Mouse (Mus musculus): Measurements from ENCODE around the gene Nom1. TPM values are rescaled to one million over a fixed set of nuclear protein-coding genes. Genes with fewer than 3 reads are reported as not detected.

Gene Nom1
- total RNA-seq, 4 experiments from 2014 or later: 36.1 to 44.6 (median 39.2) TPM

DNA sequence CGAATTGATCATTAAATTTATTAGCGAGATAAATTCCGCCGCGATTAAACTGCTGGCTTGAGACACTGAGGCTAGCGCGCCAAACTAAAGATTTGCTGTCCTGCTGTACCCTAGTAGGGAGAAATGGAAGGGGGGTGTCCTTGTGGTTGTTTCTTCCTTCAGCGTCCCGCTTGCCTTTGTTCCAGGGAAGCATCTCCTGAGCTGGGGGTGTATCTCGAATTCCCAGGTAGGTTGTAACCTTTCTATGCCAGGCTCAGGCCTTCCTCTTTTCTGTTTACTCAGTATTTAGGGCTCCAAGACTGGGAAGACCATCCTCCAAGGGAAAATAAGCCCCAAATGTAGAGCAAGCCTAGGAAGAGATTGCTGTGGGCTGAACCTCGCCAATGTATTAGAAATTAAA, 36.9 kb downstream of the Nom1 start:
- no peak for DNase-seq

DNA sequence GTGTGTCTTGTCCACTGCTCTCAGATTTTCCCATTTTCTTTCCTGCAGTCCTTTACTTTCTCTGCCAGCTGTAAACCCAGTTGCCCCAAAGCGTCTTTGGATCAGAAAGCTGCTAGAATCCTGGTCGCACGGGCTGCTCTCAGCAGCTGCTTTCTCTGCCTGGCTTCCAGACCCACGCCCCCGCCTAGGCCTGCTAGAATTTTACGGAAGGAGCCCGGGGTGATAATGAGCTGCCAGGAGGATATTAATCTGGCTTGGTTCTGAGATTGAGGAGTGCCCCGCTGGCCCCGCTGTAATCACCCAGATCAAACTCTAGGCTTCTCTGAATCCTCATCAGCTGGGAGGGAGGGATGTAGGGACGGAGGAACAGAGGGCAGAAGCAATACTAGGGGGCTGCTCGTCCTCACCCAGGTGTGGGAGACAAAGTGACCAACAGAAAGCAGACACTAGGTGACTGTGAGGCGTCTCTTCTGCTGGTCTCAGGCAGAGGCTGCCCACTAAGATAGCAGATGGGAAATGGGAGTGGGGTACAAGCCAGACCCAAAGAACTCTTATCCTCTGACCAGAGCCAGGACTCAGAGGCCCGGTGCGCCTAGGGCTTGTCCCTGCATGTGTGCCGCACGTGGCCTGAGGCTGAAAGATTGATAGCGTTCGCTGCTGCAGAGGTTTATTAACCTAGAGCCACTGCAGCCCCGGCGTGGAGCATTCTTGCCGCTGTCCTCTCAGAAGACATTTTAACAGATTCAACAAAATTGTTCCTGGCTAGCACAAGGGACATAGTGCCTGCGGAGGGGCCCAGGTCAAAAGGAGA, 37.6 kb downstream of the Nom1 start:
- DNase-seq: no peak

DNA sequence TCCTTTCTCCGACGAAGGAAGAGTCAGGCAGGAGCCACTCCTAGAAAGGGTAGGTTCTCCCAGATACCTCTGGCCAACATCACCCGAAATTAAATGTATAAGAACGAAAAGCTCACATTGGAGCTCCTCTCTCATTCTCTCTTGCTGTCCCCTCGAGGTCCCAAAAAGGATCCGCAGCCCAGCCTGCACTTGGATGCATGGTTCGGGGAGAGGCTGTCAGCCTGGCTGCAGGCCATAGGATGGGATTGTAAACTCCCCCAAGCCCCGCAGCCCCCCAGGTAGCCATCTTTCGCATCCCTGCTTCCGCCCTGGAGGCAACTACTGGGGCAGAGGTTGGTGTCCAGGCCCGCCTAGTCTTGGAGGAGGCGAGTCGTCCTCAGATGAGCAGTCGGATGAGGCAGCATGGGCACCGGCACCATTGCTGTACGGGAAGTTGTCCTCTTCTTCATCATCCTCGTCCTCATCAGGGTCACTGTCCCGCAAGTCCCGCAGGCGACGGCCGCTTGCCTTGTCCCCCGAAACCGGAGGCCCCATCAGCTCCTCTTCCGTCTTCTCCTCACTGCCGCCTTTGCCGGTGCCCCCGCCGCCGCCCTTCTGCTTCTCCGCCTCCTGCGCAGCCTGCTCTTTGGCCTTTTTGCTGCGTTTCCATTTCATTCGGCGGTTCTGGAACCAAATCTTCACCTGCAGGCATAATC, 39.2 kb downstream of the Nom1 start:
- no peak for DNase-seq

DNA sequence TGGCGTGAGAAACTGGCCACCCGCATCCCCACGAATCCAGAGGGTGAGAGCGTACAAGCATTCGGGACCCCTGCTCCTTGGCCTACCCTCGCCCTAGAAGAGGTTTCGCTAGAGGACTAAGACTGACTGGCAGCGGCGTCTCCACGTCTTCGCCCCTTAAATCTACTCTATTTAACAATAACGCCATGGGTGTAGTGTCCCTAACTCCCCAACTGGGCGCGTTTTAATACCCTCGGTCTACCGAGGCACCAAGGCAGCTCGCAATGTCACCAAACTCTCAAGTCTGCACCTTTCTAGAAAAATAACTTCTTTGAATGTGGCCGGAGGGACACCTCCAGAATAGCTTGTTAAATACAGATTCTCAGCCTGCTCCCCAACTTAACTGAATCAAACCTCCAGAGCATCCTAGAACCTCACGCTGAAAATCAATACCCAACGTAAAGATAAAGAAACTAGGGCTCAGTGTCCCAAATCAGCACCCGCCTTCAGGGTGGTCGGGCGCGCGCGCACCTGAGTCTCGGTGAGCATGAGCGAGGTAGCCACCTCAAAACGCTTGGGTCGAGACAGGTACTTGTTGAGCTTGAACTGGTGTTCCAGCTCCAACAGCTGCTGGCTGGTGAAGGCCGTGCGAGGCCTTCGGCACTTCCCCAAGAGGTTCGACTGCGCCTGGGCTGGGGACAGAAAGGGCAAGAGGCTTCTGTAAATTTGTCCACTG, 39.9 kb downstream of the Nom1 start:
- no peak for DNase-seq

DNA sequence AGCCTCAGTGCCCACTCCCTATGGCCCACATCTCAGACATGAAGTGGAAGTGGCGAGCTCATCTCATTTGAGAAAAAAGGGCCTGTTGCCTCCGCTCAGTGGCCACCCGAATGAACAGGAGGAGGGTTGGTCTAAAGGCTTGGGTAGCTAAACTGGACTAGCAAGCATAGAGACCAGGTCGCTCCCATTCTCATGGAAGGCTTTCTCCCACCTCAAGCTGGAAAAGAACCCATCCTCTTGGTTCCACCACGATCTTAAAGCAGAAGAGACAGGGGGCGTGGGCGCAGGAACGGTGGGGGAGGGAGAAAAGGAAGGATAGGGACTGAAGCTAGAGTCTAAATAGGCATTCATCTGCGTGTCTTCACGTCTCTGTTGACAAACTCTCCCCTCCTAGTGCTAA, 40.6 kb downstream of the Nom1 start:
- no peak for DNase-seq

DNA sequence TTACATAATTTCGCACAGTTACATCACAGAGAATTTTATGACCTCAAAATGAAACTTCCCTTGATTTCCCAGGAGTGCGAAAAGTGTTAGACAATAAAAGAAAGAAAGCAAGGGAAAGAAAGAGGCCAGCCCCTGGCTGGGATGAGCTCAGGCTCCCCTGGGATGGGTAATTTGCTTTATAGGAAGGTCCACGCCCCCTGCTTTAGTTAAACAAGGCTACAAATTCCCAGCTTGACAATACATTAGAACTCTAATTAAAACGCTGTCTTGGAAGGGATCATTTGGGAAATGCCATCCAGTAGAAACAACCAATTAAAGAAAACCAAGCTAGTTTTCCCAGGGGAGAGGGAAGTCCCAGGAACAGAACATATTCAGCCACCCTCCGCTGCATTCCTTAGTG, 41.1 kb downstream of the Nom1 start:
- no peak for DNase-seq

DNA sequence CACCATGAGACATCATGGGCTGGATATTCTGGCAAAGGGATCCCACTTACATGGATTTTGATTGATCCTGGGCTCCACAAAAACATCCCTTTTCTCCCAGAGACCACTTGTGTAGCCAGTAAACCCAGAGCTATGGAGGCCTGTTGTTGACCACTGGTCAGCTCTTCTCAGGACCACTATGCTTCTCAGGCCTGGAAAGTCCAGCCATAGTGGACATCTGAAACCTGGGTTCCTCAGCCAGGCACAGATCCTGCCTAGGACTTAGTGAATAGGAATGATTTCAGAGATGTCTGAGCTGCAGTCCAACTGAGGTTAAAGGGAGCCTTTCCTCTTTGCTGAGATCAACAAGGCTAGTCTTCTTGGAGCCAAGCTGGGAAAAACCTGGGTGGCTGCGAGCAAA, 41.6 kb downstream of the Nom1 start:
- DNase-seq: no peak

DNA sequence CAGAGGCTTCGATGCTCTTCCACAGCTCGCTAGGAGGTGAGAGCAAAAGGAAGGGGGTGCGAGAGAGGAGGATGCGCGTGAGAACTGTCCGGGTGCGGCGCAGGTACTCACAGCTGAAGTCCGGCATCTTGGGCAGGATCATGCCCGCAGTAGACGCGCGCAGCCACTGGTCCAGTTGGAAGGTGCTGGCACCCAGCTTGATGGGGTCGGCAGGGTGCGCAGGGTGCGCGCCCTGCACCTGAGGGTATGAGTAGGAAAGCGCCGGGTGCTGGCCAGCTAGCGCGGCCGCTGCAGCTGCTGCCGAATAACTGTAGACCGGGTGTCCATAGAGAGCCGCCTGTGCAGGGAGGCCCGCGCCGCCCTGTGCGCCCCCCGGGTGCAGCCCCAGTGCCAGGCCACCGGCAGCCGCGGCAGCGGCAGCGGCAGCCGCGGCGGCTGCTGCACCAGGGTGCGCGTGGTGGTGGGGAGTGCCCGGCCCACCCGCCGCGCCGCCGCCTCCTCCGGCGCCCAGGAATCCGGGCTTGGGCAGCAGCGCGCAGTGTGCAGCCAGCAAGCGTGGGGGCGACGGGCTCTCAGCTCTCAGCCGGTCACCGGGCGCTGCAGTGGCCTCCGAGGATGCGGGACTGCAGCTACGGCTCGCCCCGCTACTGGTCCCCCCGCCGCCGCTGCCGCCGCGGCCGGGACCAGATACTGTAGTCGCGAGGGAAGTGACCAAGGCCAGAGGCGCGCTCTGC, 43.2 kb downstream of the Nom1 start:
- no peak for DNase-seq

DNA sequence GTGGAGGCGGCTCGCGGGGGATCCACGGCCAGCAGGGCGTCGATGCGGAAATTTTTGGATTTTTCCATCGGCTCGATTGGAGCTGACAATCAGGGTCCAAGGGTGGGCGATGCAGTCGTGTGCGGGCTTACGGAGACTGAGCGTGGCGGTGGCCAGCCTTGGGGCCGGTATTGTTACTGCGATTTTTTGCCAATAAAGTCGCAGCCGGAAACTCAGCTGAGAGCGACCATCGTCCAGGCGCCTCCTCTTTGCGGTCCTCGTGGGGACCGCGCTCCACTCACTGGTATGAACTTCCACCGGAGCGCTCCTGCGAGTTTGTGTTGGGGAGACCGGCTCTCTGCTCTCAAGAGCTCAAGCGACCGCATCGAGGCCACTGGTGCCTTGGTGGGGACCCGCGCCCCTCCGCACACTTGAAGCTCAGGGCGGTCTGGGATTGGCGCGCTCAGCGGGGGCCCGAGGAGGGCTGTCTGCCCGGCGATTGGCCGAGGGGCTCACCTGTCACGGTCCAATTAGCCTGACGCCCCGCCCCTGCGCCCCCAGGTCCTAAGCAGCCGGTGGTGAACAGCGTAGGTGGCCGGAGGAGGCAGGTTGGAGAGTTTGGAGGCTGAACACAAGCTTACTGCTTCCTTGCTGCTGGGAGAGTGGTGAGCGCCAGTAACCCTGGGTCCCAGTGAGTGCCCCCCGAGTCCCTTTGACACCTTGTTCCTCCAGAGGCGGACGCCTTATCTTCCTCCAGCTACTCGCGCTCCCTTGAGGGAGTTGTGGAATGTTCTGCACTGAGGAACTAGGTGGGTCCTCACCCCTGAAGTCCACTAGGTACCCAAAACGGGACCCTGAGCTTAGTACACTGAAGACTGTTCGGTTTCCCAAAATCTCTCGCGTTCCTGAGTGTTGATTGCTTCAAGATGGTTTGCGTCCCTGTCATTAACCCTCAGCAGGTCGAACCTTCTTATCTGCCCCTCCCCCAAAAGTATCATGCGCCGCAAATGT, 44.0 kb downstream of the Nom1 start, which contains the start of gene Mnx1:
Mnx1 (minus strand) TSS at position 263 of the 990 bp plus-strand sequence.
- DNase-seq: no peak

DNA sequence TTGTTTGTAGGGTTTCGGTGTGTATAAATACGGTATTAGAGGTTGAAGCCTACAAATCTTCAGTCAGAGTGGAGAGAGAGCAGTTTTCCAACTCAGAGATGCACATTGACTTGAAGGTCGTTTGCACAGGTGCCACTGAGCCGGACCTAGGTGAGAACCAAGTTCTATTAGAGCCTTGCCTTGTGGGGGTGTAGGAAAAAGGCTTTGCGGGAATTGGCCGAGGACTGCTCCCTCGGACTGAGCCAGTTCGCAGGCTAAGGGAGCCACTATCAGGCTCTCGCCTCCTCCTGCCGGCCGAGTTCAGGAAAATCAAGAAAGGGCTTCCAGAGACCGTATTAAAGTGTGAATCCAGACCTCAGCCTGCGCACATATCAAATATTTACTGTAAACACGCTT, 44.7 kb downstream of the Nom1 start:
- DNase-seq: no peak

DNA sequence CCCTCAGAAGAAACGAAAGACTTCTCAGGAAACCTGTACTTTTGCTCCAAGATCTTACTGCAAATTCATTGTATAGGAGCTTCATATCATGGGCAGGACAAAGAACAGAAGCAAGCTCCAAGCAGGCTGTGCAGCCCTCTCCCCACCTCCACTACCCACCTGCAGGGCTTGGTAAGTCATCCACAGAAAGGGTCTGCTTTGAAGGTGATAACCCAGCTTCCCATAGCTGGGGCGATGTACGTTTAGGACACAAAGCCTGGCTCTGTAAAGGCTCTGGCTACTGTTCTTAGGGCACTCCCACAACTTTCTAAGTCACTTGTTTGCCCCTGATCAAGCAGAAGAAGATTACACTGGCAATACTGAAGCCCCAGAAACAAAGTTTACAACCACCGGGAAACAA, 49.3 kb downstream of the Nom1 start:
- DNase-seq: no peak

DNA sequence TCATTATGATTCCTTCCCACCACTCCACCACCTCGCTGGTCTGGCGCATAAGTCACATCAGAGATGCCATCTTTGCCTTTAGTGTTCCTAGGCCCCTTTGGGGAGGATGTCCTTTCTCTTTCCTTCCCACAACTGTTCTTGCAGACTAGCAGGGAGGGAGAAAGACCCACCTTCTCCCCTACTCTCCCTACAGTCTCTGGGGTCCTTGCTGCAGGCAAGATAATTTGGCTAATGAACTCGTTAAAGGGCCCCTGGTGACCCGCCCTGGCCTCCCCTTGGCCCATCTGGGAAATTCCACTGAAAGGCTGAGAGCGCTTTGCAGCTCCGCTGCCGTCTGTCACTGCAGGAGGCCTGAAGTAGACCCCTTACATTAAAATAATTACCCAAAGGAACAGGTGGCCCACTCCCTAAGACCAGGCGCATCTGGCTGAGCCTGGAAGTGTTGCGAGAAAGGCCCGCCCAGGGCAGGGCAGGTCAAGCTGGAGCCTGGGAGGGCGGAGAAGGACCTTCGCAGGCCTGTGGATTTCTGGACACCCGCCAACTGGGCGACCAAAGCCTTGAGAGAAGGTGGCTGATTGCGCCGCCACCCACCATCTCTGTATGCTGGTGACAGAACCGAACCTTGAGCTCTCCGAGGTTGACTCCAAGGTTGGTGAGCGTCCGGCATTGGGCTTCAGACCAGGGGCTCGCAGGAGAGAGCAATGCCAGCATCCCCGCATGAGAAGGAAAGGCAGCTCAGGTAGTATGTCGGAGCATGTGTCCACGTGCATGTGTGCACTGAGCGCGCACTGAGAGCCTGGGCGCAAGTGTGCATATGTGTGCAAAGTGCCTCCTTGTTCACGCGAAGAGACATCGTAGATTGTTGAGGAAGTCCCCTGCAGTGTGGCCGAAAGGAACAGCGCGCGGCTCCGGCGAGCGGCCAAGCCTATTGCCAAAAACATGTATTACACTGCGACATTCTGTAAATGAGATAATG, 50.8 kb downstream of the Nom1 start:
- DNase-seq: peak; percentile 76

DNA sequence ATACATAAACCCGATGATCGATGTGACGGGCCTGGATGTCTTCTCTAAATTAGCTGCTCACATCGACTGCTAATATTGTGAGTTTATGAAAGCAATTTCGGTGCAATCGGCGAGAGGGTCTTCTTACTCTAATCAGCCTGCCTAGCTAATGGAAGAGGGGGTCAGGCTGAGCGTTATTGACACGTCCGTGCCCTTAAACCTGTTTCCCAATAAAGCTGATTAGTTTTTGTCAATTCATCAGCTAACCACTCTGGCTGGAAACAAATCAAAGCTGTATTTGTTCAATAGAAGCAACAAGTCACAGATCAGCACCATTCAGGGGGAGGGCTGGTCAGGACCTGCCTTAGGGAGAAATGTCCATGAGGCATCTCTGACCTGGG, 51.5 kb downstream of the Nom1 start:
- DNase-seq: no peak

DNA sequence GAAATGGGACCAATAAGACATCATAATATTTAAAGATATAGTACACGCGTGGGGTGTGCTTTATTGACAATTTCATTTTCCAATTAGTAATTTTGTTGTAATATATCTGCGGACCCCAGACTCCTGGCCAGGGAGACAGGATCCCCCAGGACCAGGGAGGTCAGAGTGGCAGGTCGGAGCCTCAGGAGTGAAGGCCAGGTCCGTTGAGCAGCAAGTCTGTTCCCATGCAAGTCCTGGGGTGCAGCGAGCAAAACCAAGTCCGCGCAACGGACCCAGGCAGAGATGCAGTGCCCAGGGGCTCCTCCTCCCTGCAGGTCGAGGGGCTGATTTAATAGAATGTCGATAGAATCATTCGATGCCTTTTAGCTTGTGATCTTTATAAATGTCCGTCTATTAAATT, 52.9 kb downstream of the Nom1 start:
- DNase-seq: no peak

DNA sequence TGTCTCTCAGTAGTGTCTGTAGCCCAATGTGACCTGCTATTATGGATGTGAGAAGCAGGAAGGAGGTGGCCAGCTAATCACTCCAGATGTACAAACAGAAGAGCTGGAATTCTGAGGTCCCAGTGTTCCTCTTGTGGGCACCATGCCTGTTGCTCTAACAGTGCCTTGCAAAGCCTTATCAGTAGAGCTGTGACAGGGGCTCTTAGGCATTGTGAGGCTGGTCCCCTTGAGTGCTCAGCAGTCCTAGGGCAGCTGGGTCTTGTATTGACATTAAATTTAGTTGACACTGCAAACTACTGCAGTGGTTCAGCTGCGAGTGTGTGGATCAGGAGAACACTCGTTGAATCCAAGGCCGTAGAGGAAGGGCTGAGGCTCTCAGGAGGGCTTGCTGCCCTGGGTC, 72.5 kb downstream of the Nom1 start:
- no peak for DNase-seq

Other genes with a start within 250 kb of the Nom1 start
- gene Rnf32, start 238.7 kb upstream of the Nom1 start, total RNA-seq (2022): 10 to 100 TPM in 2 of 4 experiments, 1 to 10 TPM in 2; 4.2 to 13.5 (median 9.5) TPM
- gene Lmbr1, start 56.3 kb upstream of the Nom1 start, total RNA-seq (2022): 10 to 100 TPM in 3 of 4 experiments, 1 to 10 TPM in 1; 9.7 to 15.2 (median 11.7) TPM
- gene Mnx1, start 43.8 kb downstream of the Nom1 start, total RNA-seq (2022): not detected
- gene Ube3c, start 134.6 kb downstream of the Nom1 start, total RNA-seq (2022): 10 to 100 TPM; 52.5 to 67.8 (median 58.2) TPM